Mouse (Mus musculus) brain, embryonic 14.5 days (tissue): Measurements from ENCODE around the gene Tob1.

ENCODE experiments used
- CTCF ChIP-seq: fragments of 200-500 bp; IDR thresholded peaks from 2 replicates; pipeline ENCODE4 v1.5.1; 2012; ENCODE audit warnings: inconsistent platforms, mild to moderate bottlenecking, moderate library complexity, borderline replicate concordance; ENCODE audit not compliant: insufficient read depth, insufficient read length; ENCODE audit errors: extremely low read depth
- POLR2A ChIP-seq: fragments of 200-500 bp; IDR thresholded peaks from 2 replicates; pipeline ENCODE4 v1.6.1; 2012; ENCODE audit warnings: mild to moderate bottlenecking, inconsistent platforms, borderline replicate concordance; ENCODE audit not compliant: poor library complexity, insufficient read depth, insufficient read length, severe bottlenecking; ENCODE audit errors: extremely low read depth

DNA sequence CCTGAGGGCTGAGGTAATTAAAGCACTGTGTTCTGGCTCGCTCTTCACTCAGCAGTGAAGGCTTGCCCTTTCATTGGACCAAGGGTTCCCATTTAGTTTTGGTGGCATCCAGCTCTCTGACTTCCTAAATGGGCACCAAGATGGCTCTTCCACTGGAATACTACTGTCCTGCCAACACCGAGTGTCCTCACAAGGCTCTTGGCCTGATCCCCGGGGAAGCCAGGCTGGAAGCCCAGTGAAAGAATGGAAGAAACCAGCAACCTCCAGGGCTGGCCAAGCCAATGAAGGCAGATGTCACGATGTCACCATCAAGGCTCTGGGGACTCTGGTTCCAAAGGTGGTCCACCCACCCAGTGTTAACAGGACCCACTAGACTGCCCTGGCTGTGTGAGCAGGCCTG is 28.5 kb upstream of the Tob1 start:
- no peak for TF ChIP-seq CTCF
- TF ChIP-seq POLR2A, result no peak
